9 mouse cellular contexts compared by ENCODE assay signal in genomic region chr7:28356981-28357380, GRCm38 (mm10). TPM values are rescaled to one million over a fixed set of nuclear protein-coding genes. Genes with fewer than 3 reads are reported as not detected.
DNase-seq lines count a peak whose midpoint lies in the region; ATAC-seq and TF ChIP-seq lines count a peak whose summit lies in the region.
"Had no signal": no experiment of that assay in that cellular context is flagged by ENCODE, and none has a peak within 500 bp of the region (broad histone marks: within the 10 kb centered on the region; RNA-seq: fewer than 3 reads in every experiment).

No protein-coding gene starts in this region.

- peak; percentile 64 for DNase-seq in adrenal gland, postnatal 14 days
- DNase-seq in adrenal gland, adult 18-20 months (ENCODE audit: low spot score in 2 of 2), result no peak
- DNase-seq in gastrocnemius, postnatal 10 days, result peak; percentile 58
- DNase-seq in hindbrain, postnatal 0 days (ENCODE audit: low spot score), result no peak
- no peak for DNase-seq in left cerebral cortex, adult 9 months (ENCODE audit: low spot score in 2 of 2)
- no peak for DNase-seq in right cerebral cortex, postnatal 10 days (ENCODE audit: low spot score in 2 of 2)

- H3K27me3 ChIP-seq in hindbrain, postnatal 0 days (ENCODE audit: insufficient read depth, low read length), result no peaks in the 10 kb centered on the region
- no peaks in the 10 kb centered on the region for H3K27me3 ChIP-seq in liver, embryonic 16.5 days (ENCODE audit: control insufficient read depth, insufficient read depth, low read depth, low read length)
- no peaks in the 10 kb centered on the region for H3K27me3 ChIP-seq in testis, adult 2 months (ENCODE audit: control insufficient read depth, insufficient read depth, low read length)

- no peak for TF ChIP-seq CTCF in hindbrain, postnatal 0 days (IDR thresholded peaks at IDR 0.05; ENCODE audit: low read depth)
- TF ChIP-seq CTCF in testis, adult 2 months (IDR thresholded peaks at IDR 0.05; ENCODE audit: control insufficient read depth, insufficient read depth, insufficient replicate concordance, low read depth, low read length), result no peak

- H3K9ac ChIP-seq in hindbrain, postnatal 0 days (replicated peaks; ENCODE audit: low read length), result no peak overlapping the region
- no peak overlapping the region for H3K9ac ChIP-seq in liver, embryonic 16.5 days (ENCODE audit: low read depth, low read length)

- H3K27ac ChIP-seq in hindbrain, postnatal 0 days, result peak overlapping the region; percentile 38; the same call in 1 of the 2 replicates
- peak overlapping the region; percentile 16 for H3K27ac ChIP-seq in liver, embryonic 16.5 days (ENCODE audit: low read length)
- peak overlapping the region; percentile 60; the same call in 1 of the 2 replicates for H3K27ac ChIP-seq in testis, adult 2 months (ENCODE audit: control insufficient read depth, insufficient read depth, low read depth, low read length)

- no peak overlapping the region for H3K4me2 ChIP-seq in hindbrain, postnatal 0 days (ENCODE audit: low read depth, low read length)
- no peak overlapping the region for H3K4me2 ChIP-seq in liver, embryonic 16.5 days (ENCODE audit: low read depth, low read length)

- H3K9me3 ChIP-seq in hindbrain, postnatal 0 days (ENCODE audit: low read length), result no peaks in the 10 kb centered on the region
- no peaks in the 10 kb centered on the region for H3K9me3 ChIP-seq in liver, embryonic 16.5 days (replicated peaks; ENCODE audit: control insufficient read depth, low read length)

- H3K36me3 ChIP-seq in hindbrain, postnatal 0 days (ENCODE audit: insufficient read depth, low read length), result peaks cover 19% of the 10 kb centered on the region
- peaks cover 21% of the 10 kb centered on the region for H3K36me3 ChIP-seq in liver, embryonic 16.5 days (ENCODE audit: control insufficient read depth, insufficient read depth)
- H3K36me3 ChIP-seq in testis, adult 2 months (ENCODE audit: control insufficient read depth, insufficient read depth, low read length), result no peaks in the 10 kb centered on the region; the same call in 1 of the 2 replicates

- no peaks in the 10 kb centered on the region for H3K4me1 ChIP-seq in hindbrain, postnatal 0 days (ENCODE audit: insufficient read depth, low read length)
- peaks cover 22% of the 10 kb centered on the region for H3K4me1 ChIP-seq in liver, embryonic 16.5 days (ENCODE audit: control insufficient read depth, low read depth, low read length)
- H3K4me1 ChIP-seq in testis, adult 2 months (ENCODE audit: control insufficient read depth, insufficient read depth, low read length), result peaks cover 3% of the 10 kb centered on the region; the same call in 1 of the 2 replicates

- WGBS in hindbrain, postnatal 0 days, result 4% methylated on average over 5 of the region's 5 CpGs
- 47% methylated on average over 5 of the region's 5 CpGs for WGBS in liver, embryonic 16.5 days (ENCODE audit: insufficient replicate concordance)

- ATAC-seq in hindbrain, postnatal 0 days, result no peak; the same call in 1 of the 2 replicates
- peak; percentile 16; the same call in 1 of the 2 replicates for ATAC-seq in liver, embryonic 16.5 days (ENCODE audit: low read depth)

- no peak overlapping the region for H3K4me3 ChIP-seq in hindbrain, postnatal 0 days (ENCODE audit: low read length)
- no peak overlapping the region for H3K4me3 ChIP-seq in liver, embryonic 16.5 days (ENCODE audit: low read depth, low read length)
- no peak overlapping the region for H3K4me3 ChIP-seq in testis, adult 2 months (ENCODE audit: control insufficient read depth, low read depth, low read length)
- H3K4me3 ChIP-seq: erythroblast, embryonic 14.5 days had no signal

- TF ChIP-seq POLR2A in testis, adult 2 months (IDR thresholded peaks at IDR 0.05; ENCODE audit: control insufficient read depth, low read depth, low read length), result no peak

RNA-seq across cellular contexts. Expression of gene Rps16, which starts 6.5 kb away (rescaled TPM):
- 937 and 1,132 TPM in 2 replicates for total RNA-seq in adrenal gland, postnatal 14 days (2021)
- total RNA-seq in adrenal gland, adult 18-20 months (2021), result 100 to 1,000 TPM; 983 to 986 TPM
- total RNA-seq in gastrocnemius, postnatal 10 days (2021), result 100 to 1,000 TPM; 757 to 807 TPM
- 97.7 and 154 TPM in 2 replicates for total RNA-seq in hindbrain, postnatal 0 days (2014; rRNA removed)
- 539 and 575 TPM in 2 replicates for polyA plus RNA-seq in hindbrain, postnatal 0 days (2015; fragmentation: Nextera tagmentation; extraction: Ambion mirVana)
- 531 and 598 TPM in 2 replicates for polyA plus RNA-seq in liver, embryonic 16.5 days (2015; fragmentation: Nextera tagmentation; extraction: Ambion mirVana)
- polyA plus RNA-seq in testis, adult 2 months (2012; rRNA removed), result 227 and 277 TPM in 2 replicates

RNA-seq across cellular contexts. Expression of gene Plekhg2, which starts 15.4 kb away (rescaled TPM):
- 27.9 and 32.6 TPM in 2 replicates for total RNA-seq in adrenal gland, postnatal 14 days (2021)
- total RNA-seq in adrenal gland, adult 18-20 months (2021), result 10 to 100 TPM; 14.4 to 22.2 TPM
- 10 to 100 TPM; 18.7 to 30.0 TPM for total RNA-seq in gastrocnemius, postnatal 10 days (2021)
- total RNA-seq in hindbrain, postnatal 0 days (2014; rRNA removed), result 18.6 and 20.6 TPM in 2 replicates
- 9.1 and 10.0 TPM in 2 replicates for polyA plus RNA-seq in hindbrain, postnatal 0 days (2015; fragmentation: Nextera tagmentation; extraction: Ambion mirVana)
- polyA plus RNA-seq in liver, embryonic 16.5 days (2015; fragmentation: Nextera tagmentation; extraction: Ambion mirVana), result 4.8 and 6.3 TPM in 2 replicates
- polyA plus RNA-seq in testis, adult 2 months (2012; rRNA removed), result 14.7 and 20.1 TPM in 2 replicates

RNA-seq across cellular contexts. Expression of gene Supt5, which starts 18.4 kb away (rescaled TPM):
- 122 and 127 TPM in 2 replicates for total RNA-seq in adrenal gland, postnatal 14 days (2021)
- 100 to 1,000 TPM; 143 to 193 TPM for total RNA-seq in adrenal gland, adult 18-20 months (2021)
- 10 to 100 TPM; 65.5 to 67.0 TPM for total RNA-seq in gastrocnemius, postnatal 10 days (2021)
- total RNA-seq in hindbrain, postnatal 0 days (2014; rRNA removed), result 98.7 and 104 TPM in 2 replicates
- polyA plus RNA-seq in hindbrain, postnatal 0 days (2015; fragmentation: Nextera tagmentation; extraction: Ambion mirVana), result 71.8 and 76.5 TPM in 2 replicates
- 31.3 and 34.0 TPM in 2 replicates for polyA plus RNA-seq in liver, embryonic 16.5 days (2015; fragmentation: Nextera tagmentation; extraction: Ambion mirVana)
- polyA plus RNA-seq in testis, adult 2 months (2012; rRNA removed), result 126 and 127 TPM in 2 replicates

RNA-seq across cellular contexts. Expression of gene Zfp36, which starts 23.1 kb away (rescaled TPM):
- 27.9 and 30.7 TPM in 2 replicates for total RNA-seq in adrenal gland, postnatal 14 days (2021)
- total RNA-seq in adrenal gland, adult 18-20 months (2021), result 10 to 100 TPM; 15.5 to 16.5 TPM
- total RNA-seq in gastrocnemius, postnatal 10 days (2021), result 10 to 100 TPM in 1 of 2 experiments, 1 to 10 TPM in 1; 8.1 to 10.5 TPM
- 2.1 and 3.9 TPM in 2 replicates for total RNA-seq in hindbrain, postnatal 0 days (2014; rRNA removed)
- 3.0 and 3.4 TPM in 2 replicates for polyA plus RNA-seq in hindbrain, postnatal 0 days (2015; fragmentation: Nextera tagmentation; extraction: Ambion mirVana)
- 7.9 and 10.8 TPM in 2 replicates for polyA plus RNA-seq in liver, embryonic 16.5 days (2015; fragmentation: Nextera tagmentation; extraction: Ambion mirVana)
- polyA plus RNA-seq in testis, adult 2 months (2012; rRNA removed), result 3.8 and 4.9 TPM in 2 replicates

RNA-seq across cellular contexts. Expression of gene Med29, which starts 35.5 kb away (rescaled TPM):
- 29.6 and 30.5 TPM in 2 replicates for total RNA-seq in adrenal gland, postnatal 14 days (2021)
- total RNA-seq in adrenal gland, adult 18-20 months (2021), result 10 to 100 TPM; 36.9 to 37.0 TPM
- 10 to 100 TPM; 22.6 to 23.0 TPM for total RNA-seq in gastrocnemius, postnatal 10 days (2021)
- total RNA-seq in hindbrain, postnatal 0 days (2014; rRNA removed), result 33.6 and 39.5 TPM in 2 replicates
- polyA plus RNA-seq in hindbrain, postnatal 0 days (2015; fragmentation: Nextera tagmentation; extraction: Ambion mirVana), result 42.1 and 42.9 TPM in 2 replicates
- polyA plus RNA-seq in liver, embryonic 16.5 days (2015; fragmentation: Nextera tagmentation; extraction: Ambion mirVana), result 20.5 and 21.6 TPM in 2 replicates
- polyA plus RNA-seq in testis, adult 2 months (2012; rRNA removed), result 129 and 135 TPM in 2 replicates

Comparison
In these comparisons a context has a peak if more than half of its experiments do, and no peak if none do; other contexts are left out.
1. DNase-seq: peak in adrenal gland, postnatal 14 days (single experiment) and gastrocnemius, postnatal 10 days (single experiment); none in adrenal gland, adult 18-20 months (0 of 2), hindbrain, postnatal 0 days (single experiment), left cerebral cortex, adult 9 months (0 of 2) and right cerebral cortex, postnatal 10 days (0 of 2).
2. Peak in every context shown above with its lines, with median percentiles within 50 percentile points of each other: H3K27ac ChIP-seq.